Mouse (Mus musculus) heart, embryonic 16.5 days (tissue): ENCODE results near the gene Calm1. TPM values are rescaled to one million over a fixed set of nuclear protein-coding genes. Genes with fewer than 3 reads are reported as not detected.

ENCODE experiments used
- ATAC-seq: fragments of 200-750 bp; cut with Nextera tagmentation; replicated peaks from 2 replicates; pipeline ENCODE4 v1.8.0; 2017; ENCODE audit warnings: moderate number of reproducible peaks; ENCODE audit not compliant: insufficient read depth, low FRiP score; ENCODE audit errors: extremely low read depth
- H3K27ac ChIP-seq: fragments of 300-500 bp; sonication (generic); 2 replicates; pipeline ENCODE4 v1.5.1; 2014; ENCODE audit warnings: mild to moderate bottlenecking, low read length, control low read depth, moderate library complexity
- H3K27me3 ChIP-seq: fragments of 300-500 bp; sonication (generic); 2 replicates; pipeline ENCODE4 v1.6.1; 2014; ENCODE audit warnings: low read length, mixed read lengths; ENCODE audit not compliant: control insufficient read depth, insufficient read depth
- H3K36me3 ChIP-seq: fragments of 300-500 bp; sonication (generic); 2 replicates; pipeline ENCODE4 v1.6.1; 2014; ENCODE audit not compliant: control insufficient read depth, insufficient read depth
- H3K4me1 ChIP-seq: fragments of 300-500 bp; sonication (generic); 2 replicates; pipeline ENCODE4 v1.6.1; 2014; ENCODE audit warnings: low read length, mixed read lengths; ENCODE audit not compliant: control insufficient read depth, insufficient read depth
- H3K4me2 ChIP-seq: fragments of 300-500 bp; sonication (generic); 2 replicates; pipeline ENCODE4 v1.6.1; 2014; ENCODE audit warnings: low read depth, mild to moderate bottlenecking, control low read depth, low read length
- H3K4me3 ChIP-seq: fragments of 300-500 bp; sonication (generic); 2 replicates; pipeline ENCODE4 v1.5.1; 2014; ENCODE audit warnings: mild to moderate bottlenecking, control low read depth, low read length
- H3K9ac ChIP-seq: fragments of 300-500 bp; sonication (generic); 2 replicates; pipeline ENCODE4 v1.6.1; 2014; ENCODE audit warnings: low read length, control low read depth
- H3K9me3 ChIP-seq: fragments of 300-500 bp; sonication (generic); replicated peaks from 2 replicates; pipeline ENCODE4 v1.6.1; 2016; ENCODE audit warnings: low read length; ENCODE audit not compliant: control insufficient read depth
- WGBS: fragments of 180-500 bp; shearing (Covaris S2); extraction: QIAGEN DNeasy Blood & Tissue Kit; methylation state at CpG from one replicate; pipeline ENCODE4 v1.1.7; 2014; 5-methylcytosine and 5-hydroxymethylcytosine counted together
- polyA plus RNA-seq: library from polyadenylated mRNA; unstranded; fragments of >200 nt; fragmentation: Nextera tagmentation; extraction: Ambion mirVana; gene quantifications from 2 replicates; pipeline ENCODE4 v1.2.1, GENCODE M21; 2015

Gene Calm1
- polyA plus RNA-seq, 1 experiment from 2014 or later: 756 TPM

DNA sequence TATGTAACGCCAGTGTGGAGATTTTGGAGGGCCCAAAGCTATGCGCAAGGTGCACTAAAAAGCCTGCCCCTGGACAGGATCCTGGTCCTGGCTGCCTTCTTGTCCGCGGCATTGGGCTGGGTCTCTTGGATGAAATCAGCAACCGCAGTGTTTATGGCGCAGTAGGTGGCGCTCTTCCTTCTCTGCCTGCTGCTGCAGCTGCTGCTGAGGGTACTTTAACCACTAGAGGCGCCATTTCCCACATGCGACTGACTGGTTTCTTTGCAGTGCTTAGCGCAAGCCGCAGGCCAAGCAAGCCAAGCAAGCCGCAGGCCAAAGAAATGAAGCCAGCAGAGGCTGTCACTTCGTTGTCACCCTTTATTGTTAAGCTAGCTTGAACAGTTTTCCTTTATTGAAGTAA is 2.6 kb downstream of the Calm1 start:
- H3K9me3 ChIP-seq: no peaks in the 10 kb centered on the region
- H3K27me3 ChIP-seq: no peaks in the 10 kb centered on the region
- peaks cover 36% of the 10 kb centered on the region for H3K36me3 ChIP-seq
- H3K4me3 ChIP-seq: peak overlapping the region; percentile 95
- H3K4me1 ChIP-seq: peaks cover 19% of the 10 kb centered on the region; the same call in 1 of the 2 replicates
- H3K9ac ChIP-seq: no peak overlapping the region
- no peak overlapping the region for H3K27ac ChIP-seq
- ATAC-seq: peak; percentile 11; the same call in 1 of the 2 replicates
- 1% methylated on average over 13 of the region's 13 CpGs for WGBS
- peak overlapping the region; percentile 82 for H3K4me2 ChIP-seq

DNA sequence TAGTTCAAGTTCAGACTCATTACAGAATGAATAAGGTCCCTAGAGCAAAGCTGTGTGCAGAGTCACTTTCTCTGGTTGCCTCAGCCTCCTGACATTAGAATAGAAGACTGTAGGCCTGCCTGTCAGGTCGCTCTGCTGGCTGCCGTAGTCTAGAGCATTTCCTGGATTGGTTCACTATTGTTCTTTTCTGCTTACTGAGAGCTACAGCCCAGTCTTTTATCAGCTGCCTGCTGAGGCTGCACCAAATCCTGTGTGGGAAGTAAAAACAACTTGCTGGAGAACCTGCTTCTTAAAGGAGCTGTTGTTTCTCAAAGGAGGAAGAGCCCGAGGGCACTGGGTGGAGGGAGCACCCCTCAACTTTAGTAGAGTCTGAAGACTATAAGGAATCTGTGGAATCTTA is 4.5 kb downstream of the Calm1 start:
- no peaks in the 10 kb centered on the region for H3K9me3 ChIP-seq
- H3K4me1 ChIP-seq: peaks cover 19% of the 10 kb centered on the region; the same call in 1 of the 2 replicates
- H3K4me2 ChIP-seq: no peak overlapping the region
- H3K4me3 ChIP-seq: no peak overlapping the region
- no peaks in the 10 kb centered on the region for H3K27me3 ChIP-seq
- 0 out of 2 replicates have a peak overlapping the region, but pooled peaks have one; percentile 27 for H3K27ac ChIP-seq
- ATAC-seq: no peak
- H3K9ac ChIP-seq: no peak overlapping the region
- peaks cover 46% of the 10 kb centered on the region for H3K36me3 ChIP-seq
- 60% methylated on average over 3 of the region's 3 CpGs for WGBS

DNA sequence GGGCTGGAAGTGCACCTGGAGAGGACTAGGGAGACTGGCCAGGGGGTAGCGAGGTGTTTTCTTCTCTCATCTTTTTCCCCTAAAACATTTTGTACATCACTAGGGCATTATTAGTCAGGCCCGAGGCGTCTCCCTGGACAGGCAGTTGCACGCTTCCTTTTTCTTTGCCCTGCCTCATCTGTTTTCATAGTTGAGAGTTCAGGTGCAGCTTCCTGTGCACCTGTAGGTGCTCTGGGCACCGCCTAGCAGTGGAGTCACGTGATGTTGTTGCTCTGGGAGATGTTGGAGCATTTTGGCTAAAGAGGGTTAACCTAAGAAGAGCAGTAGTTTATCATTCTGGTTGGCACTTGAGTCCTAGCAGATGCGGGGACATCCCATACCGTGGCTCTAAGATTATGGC is 5.9 kb downstream of the Calm1 start:
- Histone ChIP-seq H3K4me1 (peaks cover 19% of the 10 kb centered on the region; the same call in 1 of the 2 replicates), H3K4me3 (no peak overlapping the region), H3K27ac (no peak overlapping the region), H3K27me3 (no peaks in the 10 kb centered on the region), H3K4me2 (no peak overlapping the region), H3K9me3 (no peaks in the 10 kb centered on the region), H3K9ac (no peak overlapping the region), H3K36me3 (peaks cover 46% of the 10 kb centered on the region)
- 85% methylated on average over 8 of the region's 8 CpGs for WGBS
- ATAC-seq: no peak

DNA sequence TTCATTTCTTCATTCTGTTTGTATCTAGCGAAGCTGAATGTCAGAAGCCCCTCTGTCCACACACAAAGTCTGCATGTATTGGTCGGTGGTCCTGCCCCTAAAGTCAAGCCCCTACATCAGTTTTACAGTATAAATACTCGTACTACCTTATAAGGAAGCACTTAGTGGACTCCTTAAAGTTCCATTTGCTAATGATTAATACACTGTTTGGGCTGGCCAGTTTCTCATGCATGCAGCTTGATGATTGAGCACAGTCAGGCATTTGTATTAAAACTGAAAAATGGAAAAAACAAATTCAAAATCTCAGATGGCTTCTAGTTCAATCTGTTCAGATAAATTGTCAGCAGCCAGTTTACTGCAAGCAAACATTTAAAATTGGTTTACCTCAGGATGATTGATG is 7.3 kb downstream of the Calm1 start:
- Histone ChIP-seq H3K4me1 (peaks cover 24% of the 10 kb centered on the region), H3K4me3 (no peak overlapping the region), H3K36me3 (peaks cover 46% of the 10 kb centered on the region), H3K9ac (no peak overlapping the region), H3K27ac (no peak overlapping the region), H3K27me3 (no peaks in the 10 kb centered on the region), H3K9me3 (no peaks in the 10 kb centered on the region), H3K4me2 (no peak overlapping the region)
- WGBS: 88% methylated on average over 3 of the region's 3 CpGs
- ATAC-seq: no peak

DNA sequence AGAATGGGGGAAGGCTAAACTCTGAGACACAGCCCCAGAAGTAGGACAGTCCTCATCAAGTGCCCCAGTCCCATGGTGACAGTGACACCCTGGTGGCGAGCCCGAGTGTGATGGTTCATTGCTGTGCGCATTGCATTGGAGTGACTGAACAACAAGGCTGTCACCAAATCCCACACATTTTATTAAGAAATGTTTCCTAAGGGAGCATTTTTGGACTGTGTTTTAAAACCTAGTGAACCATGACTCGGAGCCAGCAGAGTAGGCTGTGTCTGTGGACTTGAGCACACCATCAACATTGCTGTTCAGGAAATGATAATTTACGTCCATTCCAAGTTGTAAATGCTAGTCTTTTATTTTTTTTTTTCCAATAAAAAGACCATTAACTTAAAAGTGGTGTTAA is 7.7 kb downstream of the Calm1 start:
- no peak for ATAC-seq
- no peak overlapping the region for H3K9ac ChIP-seq

DNA sequence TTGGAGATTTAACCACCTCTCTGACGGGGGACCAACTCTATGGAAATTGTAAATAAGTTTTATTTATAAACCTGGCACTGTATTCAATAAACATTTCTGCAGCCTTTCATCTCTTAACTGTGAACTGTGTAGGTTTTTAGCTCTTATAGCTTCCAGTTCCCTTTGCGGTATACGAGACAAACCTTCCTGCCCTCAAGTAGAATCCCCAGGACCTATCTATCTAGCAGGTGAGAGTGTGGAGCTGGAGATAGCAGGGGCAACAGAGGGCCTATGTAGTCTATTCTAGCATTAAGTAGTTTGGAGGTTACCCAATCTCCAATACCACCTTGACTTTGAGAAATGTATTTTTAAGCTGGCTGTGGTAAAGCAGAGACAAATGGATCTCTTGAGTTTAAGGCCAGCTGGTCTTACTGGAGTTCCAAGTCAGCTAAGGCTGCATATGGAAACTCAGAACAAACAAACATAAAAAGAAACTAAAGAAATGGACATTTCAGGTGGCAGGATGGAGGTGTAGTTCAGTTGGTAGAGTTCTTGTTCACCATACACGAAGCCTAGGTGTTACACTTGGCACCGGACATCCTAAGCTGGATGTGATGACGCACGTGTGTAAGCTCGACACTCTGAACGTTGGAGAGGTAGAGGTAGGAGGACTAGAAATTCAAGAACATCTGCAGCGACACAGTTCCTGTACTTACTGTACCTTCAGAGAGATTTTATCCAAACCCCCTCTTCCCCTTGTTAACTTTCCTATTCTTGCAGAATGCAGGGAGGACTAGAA is 10.7 kb downstream of the Calm1 start:
- no peak for ATAC-seq
- Histone ChIP-seq H3K4me3 (no peak overlapping the region), H3K4me1 (peaks cover 21% of the 10 kb centered on the region), H3K4me2 (no peak overlapping the region), H3K27ac (no peak overlapping the region), H3K9me3 (peaks cover 4% of the 10 kb centered on the region), H3K36me3 (peaks cover 29% of the 10 kb centered on the region), H3K27me3 (no peaks in the 10 kb centered on the region), H3K9ac (no peak overlapping the region; the same call in 1 of the 2 replicates)
- 77% methylated on average over 10 of the region's 10 CpGs for WGBS

More for the DNA sequence above, 7.7 kb downstream of the Calm1 start:
- Histone ChIP-seq H3K9me3 (no peaks in the 10 kb centered on the region), H3K27ac (no peak overlapping the region), H3K4me3 (no peak overlapping the region), H3K4me1 (peaks cover 26% of the 10 kb centered on the region), H3K4me2 (no peak overlapping the region), H3K27me3 (no peaks in the 10 kb centered on the region), H3K36me3 (peaks cover 46% of the 10 kb centered on the region)
- WGBS: 90% methylated on average over 5 of the region's 5 CpGs

DNA sequence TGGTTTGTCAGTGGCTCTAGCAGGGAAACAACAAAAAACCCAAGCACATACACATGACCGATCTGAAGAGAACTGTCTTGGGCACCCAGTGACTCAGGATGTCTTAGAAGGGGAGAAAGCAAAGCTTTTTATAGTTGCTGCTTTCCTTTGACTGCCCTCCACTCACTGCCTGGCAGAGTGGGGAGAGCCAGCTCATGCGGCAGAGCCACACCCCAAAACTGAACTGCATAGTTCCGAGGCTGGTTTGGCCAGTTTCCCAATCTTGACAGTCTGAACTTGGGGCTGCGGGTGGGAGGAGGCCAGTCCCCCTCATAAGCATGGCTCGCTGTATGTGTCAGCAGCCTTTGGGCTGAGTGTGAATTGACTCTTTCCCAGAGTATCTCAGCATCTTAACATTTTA is 11.7 kb downstream of the Calm1 start:
- peak overlapping the region; percentile 10; the same call in 1 of the 2 replicates for H3K27ac ChIP-seq
- peaks cover 20% of the 10 kb centered on the region for H3K36me3 ChIP-seq

DNA sequence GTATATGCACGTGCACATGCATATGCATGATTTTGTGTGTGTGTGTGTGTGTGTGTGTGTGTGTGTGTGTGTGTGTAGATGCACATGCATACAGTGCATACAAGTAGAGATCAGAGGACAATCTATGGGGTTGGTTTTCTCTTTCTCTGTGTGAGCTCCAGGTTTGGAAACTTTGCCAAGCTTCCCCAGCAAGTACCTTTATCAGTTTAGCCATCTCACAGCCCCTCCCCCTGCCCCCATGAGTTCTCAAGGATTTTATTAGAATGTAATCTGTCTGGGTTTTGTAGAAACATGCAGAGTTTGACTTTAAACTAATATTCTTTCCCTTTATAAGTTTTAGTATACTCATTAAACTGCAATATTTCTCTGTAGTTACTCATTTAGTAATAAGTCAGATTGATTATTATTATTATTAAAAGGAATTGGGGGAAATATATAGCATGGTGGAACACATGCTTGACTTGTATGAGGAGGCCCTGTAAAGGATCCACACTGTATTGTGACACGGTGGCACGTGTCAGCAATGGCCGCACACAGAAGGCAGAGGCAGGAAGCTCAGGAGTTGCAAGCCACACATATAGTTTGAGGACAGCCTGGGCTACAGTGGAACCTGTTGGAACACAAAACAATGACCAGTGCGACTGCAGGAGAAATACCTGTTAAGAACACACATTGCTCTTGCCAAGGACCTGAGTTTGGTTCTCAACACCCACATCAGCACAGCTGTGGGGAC is 12.4 kb downstream of the Calm1 start:
- Histone ChIP-seq H3K27ac (peak overlapping the region; percentile 45; the same call in 1 of the 2 replicates), H3K4me2 (no peak overlapping the region)

More for the DNA sequence above, 11.7 kb downstream of the Calm1 start:
- Histone ChIP-seq H3K9ac (no peak overlapping the region; the same call in 1 of the 2 replicates), H3K4me3 (no peak overlapping the region), H3K9me3 (peaks cover 6% of the 10 kb centered on the region), H3K4me1 (peaks cover 21% of the 10 kb centered on the region), H3K4me2 (no peak overlapping the region), H3K27me3 (no peaks in the 10 kb centered on the region)
- WGBS: 19% methylated on average over 5 of the region's 5 CpGs
- ATAC-seq: peak; percentile 64; the same call in 1 of the 2 replicates

DNA sequence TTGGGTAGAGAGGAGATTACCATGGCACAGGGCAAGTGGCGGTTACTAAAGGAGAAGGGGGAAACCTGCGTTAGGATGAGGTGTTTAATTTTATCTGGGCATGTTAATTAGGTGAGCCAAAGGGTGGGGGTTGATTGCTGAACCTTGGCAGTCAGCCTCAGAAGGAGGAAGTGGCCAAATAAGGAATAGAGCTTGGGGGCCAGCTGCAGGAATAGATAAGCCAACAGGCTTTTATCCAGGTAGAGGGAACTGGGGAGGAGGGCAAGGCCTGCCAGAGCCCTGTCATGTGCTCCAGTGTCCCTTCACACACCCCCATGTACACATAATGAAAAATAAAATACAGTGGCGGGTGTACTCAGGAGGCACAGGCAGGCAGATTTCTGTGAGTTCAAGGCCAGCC is 13.2 kb downstream of the Calm1 start:
- no peaks in the 10 kb centered on the region for H3K27me3 ChIP-seq
- H3K27ac ChIP-seq: peak overlapping the region; percentile 45; the same call in 1 of the 2 replicates
- peaks cover 7% of the 10 kb centered on the region for H3K36me3 ChIP-seq
- peaks cover 21% of the 10 kb centered on the region for H3K4me1 ChIP-seq
- H3K9ac ChIP-seq: no peak overlapping the region
- 0 out of 2 replicates have a peak, but pooled peaks have one; percentile 23 for ATAC-seq
- H3K4me2 ChIP-seq: no peak overlapping the region
- WGBS: 36% methylated on average over 3 of the region's 3 CpGs
- H3K4me3 ChIP-seq: no peak overlapping the region
- H3K9me3 ChIP-seq: peaks cover 6% of the 10 kb centered on the region

More for the DNA sequence above, 12.4 kb downstream of the Calm1 start:
- Histone ChIP-seq H3K36me3 (peaks cover 15% of the 10 kb centered on the region), H3K4me3 (no peak overlapping the region), H3K9ac (no peak overlapping the region; the same call in 1 of the 2 replicates), H3K4me1 (peaks cover 21% of the 10 kb centered on the region), H3K9me3 (peaks cover 6% of the 10 kb centered on the region), H3K27me3 (no peaks in the 10 kb centered on the region)
- 77% methylated on average over 5 of the region's 5 CpGs for WGBS
- ATAC-seq: no peak
